Mouse (Mus musculus): Measurements from ENCODE around the gene Abhd17a. TPM values are rescaled to one million over a fixed set of nuclear protein-coding genes. Genes with fewer than 3 reads are reported as not detected.

Abhd17a gene
- polyA plus RNA-seq, 1 experiment from 2014 or later: 108 TPM

DNA sequence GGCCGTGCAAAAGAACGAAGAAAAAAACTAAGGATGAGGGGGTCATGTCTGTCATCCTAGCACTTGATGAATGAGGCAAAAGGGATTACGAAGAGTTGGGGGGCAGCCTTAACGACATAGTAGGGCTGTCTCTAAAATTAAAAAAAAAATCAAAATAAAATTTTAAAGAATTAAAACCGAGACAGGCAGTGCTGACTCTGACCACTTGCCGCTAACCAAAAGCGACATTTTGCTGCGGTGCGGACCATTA is 31.5 kb upstream of the Abhd17a start:
- no peaks in the 10 kb centered on the region for H3K9me3 ChIP-seq (replicated peaks; ENCODE audit: control insufficient read depth, low read length, poor library complexity, severe bottlenecking)
- peaks cover 24% of the 10 kb centered on the region for H3K4me1 ChIP-seq (ENCODE audit: control insufficient read depth, insufficient read depth, low read length)
- peak overlapping the region; percentile 85 for H3K4me2 ChIP-seq (ENCODE audit: low read length)
- peak overlapping the region; percentile 83 for H3K4me3 ChIP-seq (ENCODE audit: low read depth, low read length)
- no peaks in the 10 kb centered on the region for H3K36me3 ChIP-seq (ENCODE audit: control insufficient read depth, insufficient read depth, low read length)
- ATAC-seq: no peak
- under 1% methylated on average over 9 of the region's 9 CpGs for WGBS
- peak overlapping the region; percentile 98 for H3K27ac ChIP-seq (ENCODE audit: low read length)
- H3K27me3 ChIP-seq (ENCODE audit: control insufficient read depth, insufficient read depth, low read depth, low read length): no peaks in the 10 kb centered on the region
- peak overlapping the region; percentile 66 for H3K9ac ChIP-seq (ENCODE audit: low read depth, low read length)

- Histone ChIP-seq H3K4me1 (ENCODE audit: control insufficient read depth, insufficient read depth, low read length) (peaks cover 24% of the 10 kb centered on the region), H3K9me3 (replicated peaks; ENCODE audit: control insufficient read depth, low read length, poor library complexity, severe bottlenecking) (no peaks in the 10 kb centered on the region), H3K27ac (ENCODE audit: low read length) (peak overlapping the region; percentile 98), H3K4me3 (ENCODE audit: low read depth, low read length) (peak overlapping the region; percentile 83), H3K36me3 (ENCODE audit: control insufficient read depth, insufficient read depth, low read length) (no peaks in the 10 kb centered on the region), H3K27me3 (ENCODE audit: control insufficient read depth, insufficient read depth, low read depth, low read length) (no peaks in the 10 kb centered on the region), H3K9ac (ENCODE audit: low read depth, low read length) (peak overlapping the region; percentile 66), H3K4me2 (ENCODE audit: low read length) (peak overlapping the region; percentile 85)
- ATAC-seq: 0 out of 2 replicates have a peak, but pooled peaks have one; percentile 0
- 47% methylated on average over 16 of the region's 16 CpGs for WGBS
These were observed 30.9 kb upstream of the Abhd17a start for GRCm38 (mm10) chr10:80620796-80621689.

GRCm38 (mm10) chr10:80620365-80620764 is 30.2 kb upstream of the Abhd17a start:
- H3K27me3 ChIP-seq (ENCODE audit: control insufficient read depth, insufficient read depth, low read depth, low read length): no peaks in the 10 kb centered on the region
- ATAC-seq: no peak
- H3K27ac ChIP-seq (ENCODE audit: low read length): no peak overlapping the region
- no peak overlapping the region for H3K4me2 ChIP-seq (ENCODE audit: low read length)
- peaks cover 2% of the 10 kb centered on the region; the same call in 1 of the 2 replicates for H3K36me3 ChIP-seq (ENCODE audit: control insufficient read depth, insufficient read depth, low read length)
- H3K4me3 ChIP-seq (ENCODE audit: low read depth, low read length): no peak overlapping the region
- H3K4me1 ChIP-seq (ENCODE audit: control insufficient read depth, insufficient read depth, low read length): peaks cover 24% of the 10 kb centered on the region
- H3K9me3 ChIP-seq (replicated peaks; ENCODE audit: control insufficient read depth, low read length, poor library complexity, severe bottlenecking): no peaks in the 10 kb centered on the region
- 89% methylated on average over 9 of the region's 9 CpGs for WGBS
- H3K9ac ChIP-seq (ENCODE audit: low read depth, low read length): no peak overlapping the region

- Histone ChIP-seq H3K27me3 (ENCODE audit: control insufficient read depth, insufficient read depth, low read depth, low read length) (no peaks in the 10 kb centered on the region), H3K4me1 (ENCODE audit: control insufficient read depth, insufficient read depth, low read length) (peaks cover 18% of the 10 kb centered on the region), H3K36me3 (ENCODE audit: control insufficient read depth, insufficient read depth, low read length) (peaks cover 5% of the 10 kb centered on the region), H3K4me3 (ENCODE audit: low read depth, low read length) (no peak overlapping the region), H3K4me2 (ENCODE audit: low read length) (no peak overlapping the region), H3K27ac (ENCODE audit: low read length) (no peak overlapping the region), H3K9ac (ENCODE audit: low read depth, low read length) (no peak overlapping the region), H3K9me3 (replicated peaks; ENCODE audit: control insufficient read depth, low read length, poor library complexity, severe bottlenecking) (no peaks in the 10 kb centered on the region)
- ATAC-seq: no peak
- WGBS: 32% methylated on average over 8 of the region's 8 CpGs
These were observed 29.5 kb upstream of the Abhd17a start for GRCm38 (mm10) chr10:80619465-80620244.

DNA sequence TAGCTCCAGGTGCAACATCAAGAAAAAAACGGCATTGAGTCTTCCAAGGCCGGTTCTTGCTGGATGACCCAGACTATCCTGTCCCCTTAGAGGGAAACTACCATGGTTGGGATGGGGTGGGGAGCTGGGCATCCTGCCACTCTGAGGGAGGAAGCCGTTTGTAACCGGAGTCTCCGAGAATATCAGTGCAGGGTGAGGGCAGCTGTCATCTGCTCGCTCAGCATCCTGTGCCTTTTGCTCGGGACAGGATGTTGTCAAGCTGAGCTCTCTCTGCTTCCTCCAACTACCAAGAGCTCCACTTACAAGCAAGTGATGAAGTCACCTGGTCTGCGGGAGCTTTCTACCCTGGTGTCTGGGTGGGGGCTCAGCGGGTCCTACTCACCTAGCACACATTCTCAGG is 28.0 kb upstream of the Abhd17a start:
- H3K27ac ChIP-seq (ENCODE audit: low read length): no peak overlapping the region
- peaks cover 5% of the 10 kb centered on the region; the same call in 1 of the 2 replicates for H3K4me1 ChIP-seq (ENCODE audit: control insufficient read depth, insufficient read depth, low read length)
- WGBS: 88% methylated on average over 9 of the region's 9 CpGs
- H3K27me3 ChIP-seq (ENCODE audit: control insufficient read depth, insufficient read depth, low read depth, low read length): no peaks in the 10 kb centered on the region
- H3K9ac ChIP-seq (ENCODE audit: low read depth, low read length): no peak overlapping the region
- no peak overlapping the region for H3K4me2 ChIP-seq (ENCODE audit: low read length)
- ATAC-seq: no peak
- H3K9me3 ChIP-seq (replicated peaks; ENCODE audit: control insufficient read depth, low read length, poor library complexity, severe bottlenecking): no peaks in the 10 kb centered on the region
- H3K4me3 ChIP-seq (ENCODE audit: low read depth, low read length): no peak overlapping the region
- H3K36me3 ChIP-seq (ENCODE audit: control insufficient read depth, insufficient read depth, low read length): peaks cover 11% of the 10 kb centered on the region

- H3K36me3 ChIP-seq (ENCODE audit: control insufficient read depth, insufficient read depth, low read length): peaks cover 14% of the 10 kb centered on the region
- ATAC-seq: no peak
- H3K4me1 ChIP-seq (ENCODE audit: control insufficient read depth, insufficient read depth, low read length): no peaks in the 10 kb centered on the region
- no peaks in the 10 kb centered on the region for H3K27me3 ChIP-seq (ENCODE audit: control insufficient read depth, insufficient read depth, low read depth, low read length)
- H3K9me3 ChIP-seq (replicated peaks; ENCODE audit: control insufficient read depth, low read length, poor library complexity, severe bottlenecking): no peaks in the 10 kb centered on the region
- no peak overlapping the region for H3K4me2 ChIP-seq (ENCODE audit: low read length)
- H3K4me3 ChIP-seq (ENCODE audit: low read depth, low read length): no peak overlapping the region
- 93% methylated on average over 6 of the region's 6 CpGs for WGBS
- no peak overlapping the region for H3K9ac ChIP-seq (ENCODE audit: low read depth, low read length)
- H3K27ac ChIP-seq (ENCODE audit: low read length): no peak overlapping the region
These were observed 24.2 kb upstream of the Abhd17a start for GRCm38 (mm10) chr10:80614351-80614750.

- H3K4me1 ChIP-seq (ENCODE audit: control insufficient read depth, insufficient read depth, low read length): no peaks in the 10 kb centered on the region
- H3K9ac ChIP-seq (ENCODE audit: low read depth, low read length): no peak overlapping the region
- no peaks in the 10 kb centered on the region for H3K27me3 ChIP-seq (ENCODE audit: control insufficient read depth, insufficient read depth, low read depth, low read length)
- 82% methylated on average over 3 of the region's 3 CpGs for WGBS
- no peak overlapping the region for H3K4me3 ChIP-seq (ENCODE audit: low read depth, low read length)
- no peak overlapping the region for H3K4me2 ChIP-seq (ENCODE audit: low read length)
- H3K9me3 ChIP-seq (replicated peaks; ENCODE audit: control insufficient read depth, low read length, poor library complexity, severe bottlenecking): no peaks in the 10 kb centered on the region
- no peak overlapping the region for H3K27ac ChIP-seq (ENCODE audit: low read length)
- H3K36me3 ChIP-seq (ENCODE audit: control insufficient read depth, insufficient read depth, low read length): peaks cover 16% of the 10 kb centered on the region
- ATAC-seq: no peak
These were observed 23.7 kb upstream of the Abhd17a start for GRCm38 (mm10) chr10:80613821-80614220.

GRCm38 (mm10) chr10:80611905-80612304 is 21.8 kb upstream of the Abhd17a start:
- peaks cover 35% of the 10 kb centered on the region for H3K36me3 ChIP-seq (ENCODE audit: control insufficient read depth, insufficient read depth, low read length)
- H3K27me3 ChIP-seq (ENCODE audit: control insufficient read depth, insufficient read depth, low read depth, low read length): no peaks in the 10 kb centered on the region
- WGBS: 96% methylated on average over 3 of the region's 3 CpGs
- no peak overlapping the region for H3K4me3 ChIP-seq (ENCODE audit: low read depth, low read length)
- no peak for ATAC-seq
- H3K27ac ChIP-seq (ENCODE audit: low read length): no peak overlapping the region
- H3K4me1 ChIP-seq (ENCODE audit: control insufficient read depth, insufficient read depth, low read length): no peaks in the 10 kb centered on the region
- no peaks in the 10 kb centered on the region for H3K9me3 ChIP-seq (replicated peaks; ENCODE audit: control insufficient read depth, low read length, poor library complexity, severe bottlenecking)
- H3K9ac ChIP-seq (ENCODE audit: low read depth, low read length): no peak overlapping the region
- no peak overlapping the region for H3K4me2 ChIP-seq (ENCODE audit: low read length)

- H3K4me3 ChIP-seq (ENCODE audit: low read depth, low read length): no peak overlapping the region
- no peaks in the 10 kb centered on the region for H3K4me1 ChIP-seq (ENCODE audit: control insufficient read depth, insufficient read depth, low read length)
- no peaks in the 10 kb centered on the region for H3K27me3 ChIP-seq (ENCODE audit: control insufficient read depth, insufficient read depth, low read depth, low read length)
- 82% methylated on average over 4 of the region's 4 CpGs for WGBS
- peaks cover 43% of the 10 kb centered on the region for H3K36me3 ChIP-seq (ENCODE audit: control insufficient read depth, insufficient read depth, low read length)
- no peaks in the 10 kb centered on the region for H3K9me3 ChIP-seq (replicated peaks; ENCODE audit: control insufficient read depth, low read length, poor library complexity, severe bottlenecking)
- H3K27ac ChIP-seq (ENCODE audit: low read length): no peak overlapping the region
- no peak overlapping the region for H3K4me2 ChIP-seq (ENCODE audit: low read length)
- H3K9ac ChIP-seq (ENCODE audit: low read depth, low read length): no peak overlapping the region
- no peak for ATAC-seq
These were observed 20.9 kb upstream of the Abhd17a start for GRCm38 (mm10) chr10:80611024-80611423.

Measured in midbrain, embryonic 16.5 days (tissue).